Mouse (Mus musculus) neural tube, embryonic 11.5 days (tissue): Measurements from ENCODE around the gene Cfap97. TPM values are rescaled to one million over a fixed set of nuclear protein-coding genes. Genes with fewer than 3 reads are reported as not detected.
"Not testable (repeated sequence)": the region's sequence is repeated elsewhere in the genome, so short reads cannot be mapped to it uniquely, and the experiment has no call there.

Source experiments
- ATAC-seq: fragments of 200-750 bp; cut with Nextera tagmentation; 2 replicates; pipeline ENCODE4 v1.8.0; 2017; ENCODE audit warnings: moderate number of reproducible peaks, mild to moderate bottlenecking, moderate TSS enrichment, moderate library complexity; ENCODE audit not compliant: insufficient read depth, low FRiP score, low TSS enrichment
- DNase-seq: peaks from one replicate; pipeline ENCODE4 v3.0.0-alpha.2; 2015; ENCODE audit warnings: low spot score
- H3K27ac ChIP-seq: fragments of 300-500 bp; sonication (generic); 2 replicates; pipeline ENCODE4 v1.5.1; 2014; ENCODE audit warnings: low read depth, mild to moderate bottlenecking, low read length
- H3K27me3 ChIP-seq: fragments of 300-500 bp; sonication (generic); 2 replicates; pipeline ENCODE4 v1.6.1; 2014; ENCODE audit warnings: mild to moderate bottlenecking, low read length, mixed read lengths; ENCODE audit not compliant: control insufficient read depth, insufficient read depth
- H3K36me3 ChIP-seq: fragments of 300-500 bp; sonication (generic); 2 replicates; pipeline ENCODE4 v1.6.1; 2014; ENCODE audit warnings: mild to moderate bottlenecking, low read length, moderate library complexity, mixed read lengths; ENCODE audit not compliant: control insufficient read depth, insufficient read depth
- H3K4me1 ChIP-seq: fragments of 300-500 bp; sonication (generic); 2 replicates; pipeline ENCODE4 v1.6.1; 2014; ENCODE audit warnings: low read length, mixed read lengths; ENCODE audit not compliant: control insufficient read depth, insufficient read depth
- H3K4me2 ChIP-seq: fragments of 300-500 bp; sonication (generic); 2 replicates; pipeline ENCODE4 v1.6.1; 2014; ENCODE audit warnings: low read depth, mild to moderate bottlenecking, moderate library complexity
- H3K4me3 ChIP-seq: fragments of 300-500 bp; sonication (generic); 2 replicates; pipeline ENCODE4 v1.5.1; 2014; ENCODE audit warnings: low read depth, low read length
- H3K9ac ChIP-seq: fragments of 300-500 bp; sonication (generic); 2 replicates; pipeline ENCODE4 v1.6.1; 2014; ENCODE audit warnings: mild to moderate bottlenecking, low read length
- H3K9me3 ChIP-seq: fragments of 300-500 bp; sonication (generic); 2 replicates; pipeline ENCODE4 v1.6.1; 2016; ENCODE audit warnings: low read length; ENCODE audit not compliant: control insufficient read depth
- WGBS: fragments of 180-500 bp; shearing (Covaris S2); extraction: QIAGEN DNeasy Blood & Tissue Kit; methylation state at CpG from one replicate; pipeline ENCODE4 v1.1.7; 2014; 5-methylcytosine and 5-hydroxymethylcytosine counted together
- polyA plus RNA-seq: library from polyadenylated mRNA; unstranded; fragments of >200 nt; fragmentation: Nextera tagmentation; extraction: Ambion mirVana; gene quantifications from 2 replicates; pipeline ENCODE4 v1.2.1, GENCODE M21; 2014

Gene Cfap97
- polyA plus RNA-seq, 1 experiment from 2014 or later: 20.1 TPM

GRCm38 (mm10) chr8:46225501-46225900, 73.9 kb downstream of the Cfap97 start:
- DNase-seq: no peak
- H3K27ac ChIP-seq: no peak overlapping the region
- no peak overlapping the region for H3K4me3 ChIP-seq
- H3K4me2 ChIP-seq: no peak overlapping the region
- WGBS: 78% methylated on average over 3 of the region's 3 CpGs
- ATAC-seq: no peak
- no peaks in the 10 kb centered on the region for H3K36me3 ChIP-seq
- H3K27me3 ChIP-seq: no peaks in the 10 kb centered on the region
- H3K4me1 ChIP-seq: no peaks in the 10 kb centered on the region
- H3K9me3 ChIP-seq: no peaks in the 10 kb centered on the region
- H3K9ac ChIP-seq: no peak overlapping the region

GRCm38 (mm10) chr8:46226622-46227021, 75.1 kb downstream of the Cfap97 start:
- ATAC-seq (no peak), DNase-seq (no peak)
- no peaks in the 10 kb centered on the region for H3K4me1 ChIP-seq
- no peaks in the 10 kb centered on the region for H3K27me3 ChIP-seq
- no peak overlapping the region for H3K27ac ChIP-seq
- H3K4me3 ChIP-seq: no peak overlapping the region
- no peaks in the 10 kb centered on the region for H3K36me3 ChIP-seq
- H3K9ac ChIP-seq: no peak overlapping the region
- H3K9me3 ChIP-seq: no peaks in the 10 kb centered on the region
- H3K4me2 ChIP-seq: no peak overlapping the region
- WGBS: 76% methylated on average over 5 of the region's 5 CpGs

- H3K27ac ChIP-seq, ATAC-seq, H3K9me3 ChIP-seq, H3K27me3 ChIP-seq, H3K4me2 ChIP-seq, H3K4me3 ChIP-seq, H3K4me1 ChIP-seq, H3K36me3 ChIP-seq, DNase-seq, H3K9ac ChIP-seq: not testable (repeated sequence)
- 83% methylated on average over 7 of the region's 7 CpGs for WGBS
Measured at GRCm38 (mm10) chr8:46231968-46232367, 80.4 kb downstream of the Cfap97 start.

- no peak overlapping the region for H3K4me2 ChIP-seq
- no peaks in the 10 kb centered on the region for H3K27me3 ChIP-seq
- WGBS: 65% methylated on average over 8 of the region's 8 CpGs
- no peak overlapping the region for H3K27ac ChIP-seq
- ATAC-seq (no peak), DNase-seq (no peak)
- no peak overlapping the region for H3K9ac ChIP-seq
- no peaks in the 10 kb centered on the region for H3K4me1 ChIP-seq
- H3K36me3 ChIP-seq: no peaks in the 10 kb centered on the region
- H3K9me3 ChIP-seq: no peaks in the 10 kb centered on the region
- no peak overlapping the region for H3K4me3 ChIP-seq
Measured at GRCm38 (mm10) chr8:46232798-46233197, 81.2 kb downstream of the Cfap97 start.

GRCm38 (mm10) chr8:46234736-46235135, 83.2 kb downstream of the Cfap97 start:
- H3K9me3 ChIP-seq: no peaks in the 10 kb centered on the region
- H3K4me3 ChIP-seq: no peak overlapping the region
- DNase-seq (no peak), ATAC-seq (no peak)
- H3K27ac ChIP-seq: no peak overlapping the region
- H3K9ac ChIP-seq: no peak overlapping the region
- no peaks in the 10 kb centered on the region for H3K27me3 ChIP-seq
- WGBS: 89% methylated on average over 4 of the region's 4 CpGs
- H3K36me3 ChIP-seq: no peaks in the 10 kb centered on the region
- H3K4me1 ChIP-seq: no peaks in the 10 kb centered on the region
- H3K4me2 ChIP-seq: no peak overlapping the region

- 71% methylated on average over 7 of the region's 7 CpGs for WGBS
Measured at GRCm38 (mm10) chr8:46236441-46237223, 85.1 kb downstream of the Cfap97 start.

GRCm38 (mm10) chr8:46241568-46242374, 90.2 kb downstream of the Cfap97 start:
- Histone ChIP-seq H3K36me3 (no peaks in the 10 kb centered on the region), H3K4me3 (no peak overlapping the region), H3K27ac (no peak overlapping the region), H3K9ac (no peak overlapping the region), H3K9me3 (no peaks in the 10 kb centered on the region), H3K4me2 (no peak overlapping the region), H3K4me1 (no peaks in the 10 kb centered on the region; the same call in 1 of the 2 replicates), H3K27me3 (no peaks in the 10 kb centered on the region)
- DNase-seq (peak; percentile 82), ATAC-seq (peak; percentile 68; the same call in 1 of the 2 replicates)
- WGBS: 39% methylated on average over 13 of the region's 13 CpGs

More at GRCm38 (mm10) chr8:46236441-46237223, 85.1 kb downstream of the Cfap97 start:
- ATAC-seq (no peak), DNase-seq (no peak)
- H3K27ac ChIP-seq: no peak overlapping the region
- no peaks in the 10 kb centered on the region for H3K27me3 ChIP-seq
- H3K4me2 ChIP-seq: no peak overlapping the region
- no peaks in the 10 kb centered on the region for H3K9me3 ChIP-seq
- H3K9ac ChIP-seq: no peak overlapping the region
- no peak overlapping the region for H3K4me3 ChIP-seq
- H3K4me1 ChIP-seq: no peaks in the 10 kb centered on the region
- H3K36me3 ChIP-seq: no peaks in the 10 kb centered on the region

- Histone ChIP-seq H3K27me3 (no peaks in the 10 kb centered on the region), H3K4me1 (no peaks in the 10 kb centered on the region; the same call in 1 of the 2 replicates), H3K4me3 (no peak overlapping the region), H3K9me3 (no peaks in the 10 kb centered on the region), H3K27ac (no peak overlapping the region), H3K36me3 (no peaks in the 10 kb centered on the region), H3K9ac (no peak overlapping the region), H3K4me2 (no peak overlapping the region)
- ATAC-seq (no peak), DNase-seq (peak; percentile 32)
- WGBS: 44% methylated on average over 7 of the region's 7 CpGs
Measured at GRCm38 (mm10) chr8:46242946-46243345, 91.4 kb downstream of the Cfap97 start.
